Mouse (Mus musculus) midbrain, embryonic 11.5 days (tissue): ENCODE results near the gene Irgm1. TPM values are rescaled to one million over a fixed set of nuclear protein-coding genes. Genes with fewer than 3 reads are reported as not detected.
"Not testable (repeated sequence)": the region's sequence is repeated elsewhere in the genome, so short reads cannot be mapped to it uniquely, and the experiment has no call there.

Experiments used
- ATAC-seq: fragments of 200-750 bp; cut with Nextera tagmentation; 2 replicates; pipeline ENCODE4 v1.8.0; 2017; ENCODE audit warnings: moderate TSS enrichment, moderate library complexity; ENCODE audit not compliant: low FRiP score
- DNase-seq: peaks from one replicate; pipeline ENCODE4 v3.0.0; 2015; ENCODE audit warnings: low spot score; ENCODE audit errors: missing footprints
- H3K27ac ChIP-seq: fragments of 300-500 bp; sonication (generic); 2 replicates; pipeline ENCODE4 v1.5.1; 2014; ENCODE audit warnings: low read depth, low read length
- H3K27me3 ChIP-seq: fragments of 300-500 bp; sonication (generic); 2 replicates; pipeline ENCODE4 v1.6.1; 2014; ENCODE audit warnings: mild to moderate bottlenecking, low read length, moderate library complexity, mixed read lengths; ENCODE audit not compliant: control insufficient read depth, insufficient read depth
- H3K36me3 ChIP-seq: fragments of 300-500 bp; sonication (generic); 2 replicates; pipeline ENCODE4 v1.6.1; 2014; ENCODE audit warnings: mild to moderate bottlenecking, low read length, moderate library complexity, mixed read lengths; ENCODE audit not compliant: control insufficient read depth, insufficient read depth
- H3K4me1 ChIP-seq: fragments of 300-500 bp; sonication (generic); 2 replicates; pipeline ENCODE4 v1.6.1; 2014; ENCODE audit warnings: low read length; ENCODE audit not compliant: control insufficient read depth, insufficient read depth
- H3K4me2 ChIP-seq: fragments of 300-500 bp; sonication (generic); 2 replicates; pipeline ENCODE4 v1.6.1; 2014; ENCODE audit warnings: mild to moderate bottlenecking, moderate library complexity
- H3K4me3 ChIP-seq: fragments of 300-500 bp; sonication (generic); 2 replicates; pipeline ENCODE4 v1.5.1; 2014; ENCODE audit warnings: low read depth, low read length
- H3K9ac ChIP-seq: fragments of 300-500 bp; sonication (generic); 2 replicates; pipeline ENCODE4 v1.6.1; 2014; ENCODE audit warnings: low read length
- H3K9me3 ChIP-seq: fragments of 300-500 bp; sonication (generic); 2 replicates; pipeline ENCODE4 v1.6.1; 2016; ENCODE audit warnings: low read length; ENCODE audit not compliant: control insufficient read depth
- WGBS: fragments of 180-500 bp; shearing (Covaris S2); extraction: QIAGEN DNeasy Blood & Tissue Kit; methylation state at CpG from one replicate; pipeline ENCODE4 v1.1.7; 2014; 5-methylcytosine and 5-hydroxymethylcytosine counted together
- polyA plus RNA-seq: library from polyadenylated mRNA; unstranded; fragments of >200 nt; fragmentation: Nextera tagmentation; extraction: Ambion mirVana; gene quantifications from 2 replicates; pipeline ENCODE4 v1.2.1, GENCODE M21; 2014

Gene Irgm1
- polyA plus RNA-seq, 1 experiment from 2014 or later, result 2.2 TPM

- H3K4me1 ChIP-seq, result peaks cover 2% of the 10 kb centered on the region; the same call in 1 of the 2 replicates
- H3K27ac ChIP-seq, result no peak overlapping the region
- no peak overlapping the region for H3K4me2 ChIP-seq
- DNase-seq (no peak), ATAC-seq (no peak)
- no peak overlapping the region for H3K4me3 ChIP-seq
- no peaks in the 10 kb centered on the region for H3K9me3 ChIP-seq
- H3K27me3 ChIP-seq, result peaks cover 14% of the 10 kb centered on the region
- H3K36me3 ChIP-seq, result no peaks in the 10 kb centered on the region
- H3K9ac ChIP-seq, result no peak overlapping the region
- WGBS, result 70% methylated on average over 6 of the region's 6 CpGs
Measured at GRCm38 (mm10) chr11:48827926-48828325, 43.6 kb downstream of the Irgm1 start.

GRCm38 (mm10) chr11:48826752-48827096 lies 44.8 kb downstream of the Irgm1 start:
- peaks cover 14% of the 10 kb centered on the region for H3K27me3 ChIP-seq
- ATAC-seq (peak; percentile 41), DNase-seq (peak; percentile 92)
- H3K4me2 ChIP-seq, result peak overlapping the region; percentile 48
- WGBS, result 1% methylated on average over 6 of the region's 6 CpGs
- peaks cover 2% of the 10 kb centered on the region; the same call in 1 of the 2 replicates for H3K4me1 ChIP-seq
- peak overlapping the region; percentile 48 for H3K9ac ChIP-seq
- peak overlapping the region; percentile 38 for H3K4me3 ChIP-seq
- no peaks in the 10 kb centered on the region for H3K36me3 ChIP-seq
- H3K27ac ChIP-seq, result no peak overlapping the region; the same call in 1 of the 2 replicates
- no peaks in the 10 kb centered on the region for H3K9me3 ChIP-seq

- under 1% methylated on average over 31 of the region's 92 CpGs for WGBS
- H3K4me1 ChIP-seq, DNase-seq, H3K9me3 ChIP-seq, H3K27ac ChIP-seq, H3K36me3 ChIP-seq: not testable (repeated sequence)
- peak within 1 kb of the TSS; percentile 48 for H3K4me2 ChIP-seq
- ATAC-seq, result peak; percentile 83
- peak within 1 kb of the TSS; percentile 48 for H3K9ac ChIP-seq
- H3K4me3 ChIP-seq, result peak within 1 kb of the TSS; percentile 38
- peaks cover 14% of the 10 kb centered on the region for H3K27me3 ChIP-seq
Measured at GRCm38 (mm10) chr11:48825979-48826751, 45.3 kb downstream of the Irgm1 start, which contains the start of the genes Trim7 and Gm12184. Trim7 (plus strand) TSS chr11:48826140. Gm12184 (minus strand) TSS chr11:48826655.

GRCm38 (mm10) chr11:48824311-48824830 lies 47.1 kb downstream of the Irgm1 start:
- Histone ChIP-seq H3K9me3 (no peaks in the 10 kb centered on the region), H3K4me3 (peak overlapping the region; percentile 38), H3K9ac (peak overlapping the region; percentile 16; the same call in 1 of the 2 replicates), H3K27me3 (peaks cover 14% of the 10 kb centered on the region), H3K36me3 (no peaks in the 10 kb centered on the region), H3K27ac (no peak overlapping the region), H3K4me1 (peaks cover 2% of the 10 kb centered on the region; the same call in 1 of the 2 replicates), H3K4me2 (peak overlapping the region; percentile 48)
- WGBS, result 3% methylated on average over 22 of the region's 22 CpGs
- no peak for ATAC-seq
- peak; percentile 92 for DNase-seq

- H3K4me3 ChIP-seq, result peak overlapping the region; percentile 38
- peak overlapping the region; percentile 48 for H3K4me2 ChIP-seq
- DNase-seq (peak; percentile 99), ATAC-seq (peak; percentile 35)
- H3K27me3 ChIP-seq, result peaks cover 14% of the 10 kb centered on the region
- H3K9me3 ChIP-seq, result no peaks in the 10 kb centered on the region
- no peaks in the 10 kb centered on the region for H3K36me3 ChIP-seq
- H3K9ac ChIP-seq, result no peak overlapping the region; the same call in 1 of the 2 replicates
- WGBS, result 1% methylated on average over 15 of the region's 15 CpGs
- H3K4me1 ChIP-seq, result peaks cover 2% of the 10 kb centered on the region; the same call in 1 of the 2 replicates
- H3K27ac ChIP-seq, result no peak overlapping the region
Measured at GRCm38 (mm10) chr11:48823536-48823972, 47.9 kb downstream of the Irgm1 start.

GRCm38 (mm10) chr11:48822768-48823512 lies 48.5 kb downstream of the Irgm1 start:
- Histone ChIP-seq H3K9me3 (no peaks in the 10 kb centered on the region), H3K27me3 (peaks cover 14% of the 10 kb centered on the region), H3K4me2 (peak overlapping the region; percentile 48), H3K27ac (no peak overlapping the region), H3K4me1 (peaks cover 2% of the 10 kb centered on the region; the same call in 1 of the 2 replicates), H3K9ac (no peak overlapping the region), H3K36me3 (no peaks in the 10 kb centered on the region), H3K4me3 (no peak overlapping the region)
- ATAC-seq (no peak), DNase-seq (no peak)
- 36% methylated on average over 14 of the region's 14 CpGs for WGBS

- not testable (repeated sequence) for H3K36me3 ChIP-seq, H3K9ac ChIP-seq, DNase-seq, ATAC-seq, H3K4me3 ChIP-seq, H3K27ac ChIP-seq, H3K4me2 ChIP-seq, H3K4me1 ChIP-seq, H3K9me3 ChIP-seq
- H3K27me3 ChIP-seq, result peaks cover 14% of the 10 kb centered on the region
- 80% methylated on average over 14 of the region's 14 CpGs for WGBS
Measured at GRCm38 (mm10) chr11:48821299-48821698, 50.2 kb downstream of the Irgm1 start.

- no peaks in the 10 kb centered on the region for H3K36me3 ChIP-seq
- peaks cover 14% of the 10 kb centered on the region for H3K27me3 ChIP-seq
- DNase-seq (peak; percentile 62), ATAC-seq (no peak)
- no peak overlapping the region for H3K4me2 ChIP-seq
- H3K9ac ChIP-seq, result no peak overlapping the region
- no peaks in the 10 kb centered on the region for H3K9me3 ChIP-seq
- no peak overlapping the region for H3K4me3 ChIP-seq
- H3K27ac ChIP-seq, result no peak overlapping the region
- peaks cover 10% of the 10 kb centered on the region for H3K4me1 ChIP-seq
Measured at GRCm38 (mm10) chr11:48820308-48820674, 51.2 kb downstream of the Irgm1 start.
